9 mouse cellular contexts compared by ENCODE assay signal in genomic region chr4:148170842-148171241, GRCm38 (mm10). TPM values are rescaled to one million over a fixed set of nuclear protein-coding genes. Genes with fewer than 3 reads are reported as not detected.
DNase-seq lines count a peak whose midpoint lies in the region; ATAC-seq lines count a peak whose summit lies in the region.
"Had no signal": no experiment of that assay in that cellular context is flagged by ENCODE, and none has a peak within 500 bp of the region (broad histone marks: within the 10 kb centered on the region; RNA-seq: fewer than 3 reads in every experiment).

No protein-coding gene starts in this region.

- H3K9me3 ChIP-seq in kidney, embryonic 15.5 days (replicated peaks): no peaks in the 10 kb centered on the region
- H3K9me3 ChIP-seq in neural tube, embryonic 11.5 days (ENCODE audit: control insufficient read depth, low read length): no peaks in the 10 kb centered on the region
- H3K9me3 ChIP-seq: limb, embryonic 15.5 days had no signal

- no peak for ATAC-seq in kidney, embryonic 15.5 days (replicated peaks; ENCODE audit: low FRiP score)
- 0 out of 2 replicates have a peak, but pooled peaks have one; percentile 19 for ATAC-seq in common myeloid progenitor, adult 5-6 weeks (replicated peaks; ENCODE audit: low read depth, poor library complexity, severe bottlenecking)
- no peak for ATAC-seq in neural tube, embryonic 11.5 days (ENCODE audit: insufficient read depth, low FRiP score, low TSS enrichment)

- DNase-seq in kidney, adult 11 months: peak; percentile 23
- peak; percentile 81 for DNase-seq in CD4-positive, CD25-positive, alpha-beta regulatory T cell, adult 2 months (ENCODE audit: low read depth, low spot score)
- peak; percentile 73 for DNase-seq in NIH3T3 (ENCODE audit: low read depth)
- peak; percentile 39 to 69 for DNase-seq in layer of hippocampus, postnatal 25 days (ENCODE audit: extremely low spot score in 1 of 2, low spot score in 1 of 2)
- DNase-seq in neural tube, embryonic 11.5 days (ENCODE audit: low spot score): peak; percentile 66
- DNase-seq in gastrocnemius, adult 8-10 months (ENCODE audit: low spot score in 2 of 2): no peak

- peaks cover 20% of the 10 kb centered on the region for H3K4me1 ChIP-seq in kidney, embryonic 15.5 days
- peaks cover 9% of the 10 kb centered on the region for H3K4me1 ChIP-seq in neural tube, embryonic 11.5 days (ENCODE audit: control insufficient read depth, insufficient read depth, low read length)

- H3K27ac ChIP-seq in kidney, embryonic 15.5 days: no peak overlapping the region
- H3K27ac ChIP-seq in neural tube, embryonic 11.5 days (ENCODE audit: low read depth, low read length): no peak overlapping the region
- H3K27ac ChIP-seq: limb, embryonic 15.5 days had no signal

- 3% methylated on average over 2 of the region's 2 CpGs for WGBS in kidney, embryonic 15.5 days
- 3% methylated on average over 2 of the region's 2 CpGs for WGBS in neural tube, embryonic 11.5 days

- no peak overlapping the region for H3K9ac ChIP-seq in kidney, embryonic 15.5 days
- H3K9ac ChIP-seq in neural tube, embryonic 11.5 days (ENCODE audit: low read length): no peak overlapping the region
- H3K9ac ChIP-seq: limb, embryonic 15.5 days had no signal

- H3K27me3 ChIP-seq in kidney, embryonic 15.5 days: peaks cover 92% of the 10 kb centered on the region
- H3K27me3 ChIP-seq in neural tube, embryonic 11.5 days (ENCODE audit: control insufficient read depth, insufficient read depth, low read length): peaks cover 29% of the 10 kb centered on the region

- H3K4me2 ChIP-seq in kidney, embryonic 15.5 days: no peak overlapping the region
- no peak overlapping the region for H3K4me2 ChIP-seq in neural tube, embryonic 11.5 days (ENCODE audit: low read depth)
- H3K4me2 ChIP-seq: limb, embryonic 15.5 days had no signal

- no peaks in the 10 kb centered on the region for H3K36me3 ChIP-seq in kidney, embryonic 15.5 days
- H3K36me3 ChIP-seq in neural tube, embryonic 11.5 days (ENCODE audit: control insufficient read depth, insufficient read depth, low read length): no peaks in the 10 kb centered on the region
- H3K36me3 ChIP-seq: limb, embryonic 15.5 days had no signal

- H3K4me3 ChIP-seq in kidney, embryonic 15.5 days (replicated peaks): no peak overlapping the region
- H3K4me3 ChIP-seq in neural tube, embryonic 11.5 days (ENCODE audit: low read depth, low read length): no peak overlapping the region
- H3K4me3 ChIP-seq: limb, embryonic 15.5 days had no signal

RNA-seq across cellular contexts. Expression of gene Fbxo2, which starts 10.4 kb away (rescaled TPM):
- polyA plus RNA-seq in kidney, embryonic 15.5 days (2015; fragmentation: Nextera tagmentation; extraction: Ambion mirVana): 1.7 and 2.1 TPM in 2 replicates
- 0.27 TPM in 1 of 2 replicates, not detected in the other for total RNA-seq in common myeloid progenitor, adult 5-6 weeks (2017)
- total RNA-seq in layer of hippocampus, postnatal 25 days (2021): 100 to 1,000 TPM in 1 of 2 experiments, 10 to 100 TPM in 1; 97.4 to 116 TPM
- 1.3 and 2.8 TPM in 2 replicates for polyA plus RNA-seq in neural tube, embryonic 11.5 days (2014; fragmentation: Nextera tagmentation; extraction: Ambion mirVana)
- under 1 TPM in 3 of 4 experiments, not detected in 1; 0.36 to 0.67 (median 0.48) TPM for total RNA-seq in gastrocnemius, adult 8-10 months (2022)

RNA-seq across cellular contexts. Expression of gene Fbxo44, which starts 10.6 kb away (rescaled TPM):
- 11.8 and 13.6 TPM in 2 replicates for polyA plus RNA-seq in kidney, embryonic 15.5 days (2015; fragmentation: Nextera tagmentation; extraction: Ambion mirVana)
- 1.4 and 3.0 TPM in 2 replicates for total RNA-seq in common myeloid progenitor, adult 5-6 weeks (2017)
- 100 to 1,000 TPM; 127 TPM for total RNA-seq in layer of hippocampus, postnatal 25 days (2021)
- polyA plus RNA-seq in neural tube, embryonic 11.5 days (2014; fragmentation: Nextera tagmentation; extraction: Ambion mirVana): 59.6 and 60.8 TPM in 2 replicates
- total RNA-seq in gastrocnemius, adult 8-10 months (2022): 10 to 100 TPM in 1 of 4 experiments, 1 to 10 TPM in 3; 7.3 to 11.0 (median 8.3) TPM

RNA-seq across cellular contexts. Expression of gene Fbxo6, which starts 18.9 kb away (rescaled TPM):
- polyA plus RNA-seq in kidney, embryonic 15.5 days (2015; fragmentation: Nextera tagmentation; extraction: Ambion mirVana): 15.5 and 19.9 TPM in 2 replicates
- 2.9 and 7.1 TPM in 2 replicates for total RNA-seq in common myeloid progenitor, adult 5-6 weeks (2017)
- total RNA-seq in layer of hippocampus, postnatal 25 days (2021): 10 to 100 TPM; 27.9 to 28.7 TPM
- polyA plus RNA-seq in neural tube, embryonic 11.5 days (2014; fragmentation: Nextera tagmentation; extraction: Ambion mirVana): 11.7 and 13.9 TPM in 2 replicates
- total RNA-seq in gastrocnemius, adult 8-10 months (2022): 10 to 100 TPM; 44.3 to 53.2 (median 47.5) TPM

RNA-seq across cellular contexts. Expression of gene Draxin, which starts 40.3 kb away (rescaled TPM):
- polyA plus RNA-seq in kidney, embryonic 15.5 days (2015; fragmentation: Nextera tagmentation; extraction: Ambion mirVana): 0.46 and 0.62 TPM in 2 replicates
- total RNA-seq in common myeloid progenitor, adult 5-6 weeks (2017): 0.09 TPM in 1 of 2 replicates, not detected in the other
- 1 to 10 TPM; 2.3 TPM for total RNA-seq in layer of hippocampus, postnatal 25 days (2021)
- polyA plus RNA-seq in neural tube, embryonic 11.5 days (2014; fragmentation: Nextera tagmentation; extraction: Ambion mirVana): 9.8 and 10.5 TPM in 2 replicates
- not detected for total RNA-seq in gastrocnemius, adult 8-10 months (2022)

RNA-seq across cellular contexts. Expression of gene Mad2l2, which starts 40.7 kb away (rescaled TPM):
- 65.5 and 69.8 TPM in 2 replicates for polyA plus RNA-seq in kidney, embryonic 15.5 days (2015; fragmentation: Nextera tagmentation; extraction: Ambion mirVana)
- 8.4 and 17.2 TPM in 2 replicates for total RNA-seq in common myeloid progenitor, adult 5-6 weeks (2017)
- 10 to 100 TPM; 15.0 to 16.5 TPM for total RNA-seq in layer of hippocampus, postnatal 25 days (2021)
- polyA plus RNA-seq in neural tube, embryonic 11.5 days (2014; fragmentation: Nextera tagmentation; extraction: Ambion mirVana): 71.7 and 78.3 TPM in 2 replicates
- 10 to 100 TPM; 11.6 to 19.1 (median 15.1) TPM for total RNA-seq in gastrocnemius, adult 8-10 months (2022)

Comparison
In these comparisons a context has a peak if more than half of its experiments do, and no peak if none do; other contexts are left out.
1. DNase-seq: peak in kidney, adult 11 months (single experiment), CD4-positive, CD25-positive, alpha-beta regulatory T cell, adult 2 months (single experiment), NIH3T3 (single experiment), layer of hippocampus, postnatal 25 days (2 of 2) and neural tube, embryonic 11.5 days (single experiment); none in gastrocnemius, adult 8-10 months (0 of 2).
2. RNA of gene Fbxo2, which starts 10.4 kb away (total RNA-seq): 97.4 to 116 TPM in layer of hippocampus, postnatal 25 days; 0.36 to 0.67 TPM in gastrocnemius, adult 8-10 months and 0.27 TPM in common myeloid progenitor, adult 5-6 weeks; every median in the first group is over 10 times any median in the second.
3. RNA of gene Fbxo44, which starts 10.6 kb away (total RNA-seq): 127 TPM in layer of hippocampus, postnatal 25 days; 7.3 to 11.0 TPM in gastrocnemius, adult 8-10 months and 1.4 to 3.0 TPM in common myeloid progenitor, adult 5-6 weeks; every median in the first group is over 10 times any median in the second.